ENCODE assay signal across 8 mouse cellular contexts in the genomic region with DNA sequence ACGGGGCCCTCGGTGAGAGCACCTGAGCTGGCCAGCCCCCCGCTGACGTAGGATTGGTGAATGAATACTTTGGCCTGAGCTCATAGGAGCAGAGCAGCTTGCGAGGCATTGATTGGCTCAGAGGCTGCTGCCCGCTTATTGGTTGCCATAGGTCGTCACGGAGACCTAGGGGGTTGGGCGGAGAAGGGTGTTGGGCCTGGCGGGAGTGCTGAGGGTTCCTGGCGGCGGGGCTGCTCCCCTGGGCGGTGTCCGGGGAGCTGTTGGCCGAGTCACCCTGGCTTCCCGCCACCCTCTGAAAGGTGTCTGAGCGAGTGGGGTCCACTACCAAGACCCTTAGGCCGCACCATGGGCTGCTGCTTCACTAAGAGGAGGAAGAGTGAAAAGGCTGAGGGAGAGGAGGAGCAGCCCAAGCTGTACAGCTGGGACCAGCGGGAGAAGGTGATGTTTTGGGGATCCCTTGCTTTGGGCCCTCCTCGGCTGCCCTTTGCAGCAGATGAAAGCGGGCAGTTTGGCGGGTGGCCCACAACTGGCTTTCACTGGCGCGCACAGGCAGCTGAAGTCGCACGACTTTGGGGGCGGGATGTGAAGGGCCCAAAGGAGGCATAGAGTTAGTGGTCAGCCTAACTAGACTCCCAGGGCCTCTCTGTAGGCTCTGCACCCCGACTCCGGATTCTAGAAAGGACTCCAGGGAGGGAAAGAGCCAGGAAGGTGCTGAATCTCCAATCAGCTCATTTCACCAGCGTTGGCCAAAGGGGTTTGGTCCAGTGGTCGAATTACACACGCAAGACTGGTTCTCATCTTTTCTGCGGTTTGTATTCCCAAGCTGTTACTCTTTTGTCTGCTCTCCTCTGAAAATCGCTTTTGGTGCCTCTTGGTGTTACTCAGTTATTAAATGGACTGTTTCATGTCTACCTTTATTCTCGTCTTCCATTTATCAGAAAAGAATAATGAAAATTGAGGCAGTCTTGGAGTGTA. TPM values are rescaled to one million over a fixed set of nuclear protein-coding genes. Genes with fewer than 3 reads are reported as not detected.
DNase-seq lines count a peak whose midpoint lies in the region; ATAC-seq and TF ChIP-seq lines count a peak whose summit lies in the region.

TSS of gene Rp2 (plus strand) at position 91 of the 975 bp plus-strand sequence.

- 0 out of 2 replicates have a peak within 1 kb of the TSS, but pooled peaks have one; percentile 31 for H3K27ac ChIP-seq in forebrain, embryonic 12.5 days
- H3K27ac ChIP-seq in heart, postnatal 0 days (ENCODE audit: low read depth): peak within 1 kb of the TSS; percentile 68
- H3K27ac ChIP-seq in liver, postnatal 0 days (ENCODE audit: low read depth): peak within 1 kb of the TSS; percentile 75
- peak within 1 kb of the TSS; percentile 44 for H3K27ac ChIP-seq in neural tube, embryonic 14.5 days (ENCODE audit: low read depth, low read length)

- TF ChIP-seq EP300 in heart, postnatal 0 days (IDR thresholded peaks at IDR 0.05; ENCODE audit: low read depth): no peak
- no peak for TF ChIP-seq EP300 in liver, postnatal 0 days (IDR thresholded peaks at IDR 0.05; ENCODE audit: low read depth)

- peak within 1 kb of the TSS; percentile 53 for H3K4me2 ChIP-seq in forebrain, embryonic 12.5 days
- H3K4me2 ChIP-seq in heart, postnatal 0 days (ENCODE audit: low read depth, low read length): peak within 1 kb of the TSS; percentile 64
- H3K4me2 ChIP-seq in liver, postnatal 0 days (ENCODE audit: low read depth, low read length): peak within 1 kb of the TSS; percentile 76
- peak within 1 kb of the TSS; percentile 46 for H3K4me2 ChIP-seq in neural tube, embryonic 14.5 days (ENCODE audit: low read depth, low read length)

- DNase-seq in c-Kit-positive CD71-positive TER-119-positive erythroid progenitor cells, embryonic 14.5 days (ENCODE audit: low spot score): peak; percentile 79
- peak; percentile 87 for DNase-seq in heart, postnatal 0 days (ENCODE audit: low spot score)
- peak; percentile 50 for DNase-seq in large intestine, adult 2 months (ENCODE audit: low read depth, low spot score)
- DNase-seq in liver, postnatal 0 days: peak; percentile 85
- DNase-seq in testis, postnatal 10 days (ENCODE audit: low spot score): peak; percentile 77

- 19% methylated on average over 35 of the region's 35 CpGs for WGBS in forebrain, embryonic 12.5 days
- whole genome bisulfite sequencing in heart, postnatal 0 days: 12% methylated on average over 35 of the region's 35 CpGs
- WGBS in large intestine, adult 2 months: 11% methylated on average over 35 of the region's 35 CpGs
- 7% methylated on average over 31 of the region's 35 CpGs for WGBS in liver, postnatal 0 days (ENCODE audit: insufficient replicate concordance)
- 11% methylated on average over 34 of the region's 35 CpGs for WGBS in neural tube, embryonic 14.5 days

- no peaks in the 10 kb centered on the region for H3K27me3 ChIP-seq in E14TG2a.4 (ENCODE audit: insufficient read depth, low read length)
- H3K27me3 ChIP-seq in forebrain, embryonic 12.5 days: no peaks in the 10 kb centered on the region
- H3K27me3 ChIP-seq in heart, postnatal 0 days (ENCODE audit: control insufficient read depth, insufficient read depth, low read length): no peaks in the 10 kb centered on the region
- no peaks in the 10 kb centered on the region for H3K27me3 ChIP-seq in liver, postnatal 0 days (ENCODE audit: insufficient read depth, low read length)
- no peaks in the 10 kb centered on the region for H3K27me3 ChIP-seq in neural tube, embryonic 14.5 days (ENCODE audit: control insufficient read depth, insufficient read depth, low read length)

- ATAC-seq in forebrain, embryonic 12.5 days (ENCODE audit: low FRiP score): peak; percentile 100
- ATAC-seq in heart, postnatal 0 days (ENCODE audit: insufficient read depth, low read depth): peak; percentile 100
- ATAC-seq in liver, postnatal 0 days: peak; percentile 99
- peak; percentile 100 for ATAC-seq in neural tube, embryonic 14.5 days (ENCODE audit: low read depth)

- H3K9me3 ChIP-seq in E14TG2a.4 (ENCODE audit: low read length): no peaks in the 10 kb centered on the region
- no peaks in the 10 kb centered on the region for H3K9me3 ChIP-seq in forebrain, embryonic 12.5 days
- no peaks in the 10 kb centered on the region for H3K9me3 ChIP-seq in heart, postnatal 0 days (replicated peaks; ENCODE audit: control insufficient read depth, low read length)
- no peaks in the 10 kb centered on the region for H3K9me3 ChIP-seq in liver, postnatal 0 days (ENCODE audit: low read length)
- no peaks in the 10 kb centered on the region for H3K9me3 ChIP-seq in neural tube, embryonic 14.5 days (ENCODE audit: control insufficient read depth, low read length)

- peak within 1 kb of the TSS; percentile 63 for H3K9ac ChIP-seq in forebrain, embryonic 12.5 days
- peak within 1 kb of the TSS; percentile 63 for H3K9ac ChIP-seq in heart, postnatal 0 days (replicated peaks; ENCODE audit: low read depth, low read length)
- H3K9ac ChIP-seq in liver, postnatal 0 days (replicated peaks): peak within 1 kb of the TSS; percentile 80
- H3K9ac ChIP-seq in neural tube, embryonic 14.5 days (replicated peaks; ENCODE audit: low read depth, low read length): peak within 1 kb of the TSS; percentile 51

- H3K4me3 ChIP-seq in E14TG2a.4 (replicated peaks; ENCODE audit: low read length): peak within 1 kb of the TSS; percentile 86
- peak within 1 kb of the TSS; percentile 57 for H3K4me3 ChIP-seq in forebrain, embryonic 12.5 days (replicated peaks)
- H3K4me3 ChIP-seq in heart, postnatal 0 days (ENCODE audit: low read depth, low read length): peak within 1 kb of the TSS; percentile 72
- H3K4me3 ChIP-seq in liver, postnatal 0 days (ENCODE audit: low read depth, low read length): peak within 1 kb of the TSS; percentile 71
- H3K4me3 ChIP-seq in neural tube, embryonic 14.5 days (ENCODE audit: low read depth, low read length): peak within 1 kb of the TSS; percentile 55

- no peak for TF ChIP-seq CTCF in E14TG2a.4 (conservative IDR thresholded peaks at IDR 0.05; ENCODE audit: low read length)
- no peak for TF ChIP-seq CTCF in heart, postnatal 0 days (IDR thresholded peaks at IDR 0.05; ENCODE audit: low read depth)
- TF ChIP-seq CTCF in liver, postnatal 0 days (IDR thresholded peaks at IDR 0.05; ENCODE audit: low read depth): no peak

- no peaks in the 10 kb centered on the region for H3K36me3 ChIP-seq in E14TG2a.4 (ENCODE audit: insufficient read depth, low read length)
- no peaks in the 10 kb centered on the region for H3K36me3 ChIP-seq in forebrain, embryonic 12.5 days (replicated peaks)
- no peaks in the 10 kb centered on the region for H3K36me3 ChIP-seq in heart, postnatal 0 days (replicated peaks; ENCODE audit: control insufficient read depth, insufficient read depth, low read length)
- H3K36me3 ChIP-seq in liver, postnatal 0 days (replicated peaks; ENCODE audit: insufficient read depth, low read length): no peaks in the 10 kb centered on the region
- H3K36me3 ChIP-seq in neural tube, embryonic 14.5 days (ENCODE audit: control insufficient read depth, insufficient read depth, low read length): no peaks in the 10 kb centered on the region

- peaks cover 8% of the 10 kb centered on the region; the same call in 1 of the 2 replicates for H3K4me1 ChIP-seq in E14TG2a.4 (replicated peaks; ENCODE audit: low read depth, low read length)
- H3K4me1 ChIP-seq in forebrain, embryonic 12.5 days: peaks cover 2% of the 10 kb centered on the region; the same call in 1 of the 2 replicates
- no peaks in the 10 kb centered on the region for H3K4me1 ChIP-seq in heart, postnatal 0 days (ENCODE audit: control insufficient read depth, insufficient read depth)
- H3K4me1 ChIP-seq in liver, postnatal 0 days (ENCODE audit: insufficient read depth): 0 out of 2 replicates have a peak, but pooled peaks cover 3% of the 10 kb centered on the region
- no peaks in the 10 kb centered on the region for H3K4me1 ChIP-seq in neural tube, embryonic 14.5 days (ENCODE audit: control insufficient read depth, insufficient read depth, low read length)

RNA-seq across cellular contexts. Expression of gene Rp2, which starts in this region (rescaled TPM):
- 22.7 and 22.9 TPM in 2 replicates for polyA plus RNA-seq in forebrain, embryonic 12.5 days (2016; fragmentation: Nextera tagmentation; extraction: Ambion mirVana)
- total RNA-seq in heart, postnatal 0 days (2014; rRNA removed; ENCODE audit: low replicate concordance): 12.0 and 21.7 TPM in 2 replicates
- polyA plus RNA-seq in heart, postnatal 0 days (2015; fragmentation: Nextera tagmentation; extraction: Ambion mirVana): 8.4 and 10.2 TPM in 2 replicates
- 6.6 and 11.0 TPM in 2 replicates for polyA plus RNA-seq in large intestine, adult 2 months (2012; rRNA removed)
- 4.6 and 6.7 TPM in 2 replicates for polyA plus RNA-seq in liver, postnatal 0 days (2015; fragmentation: Nextera tagmentation; extraction: Ambion mirVana)
- 17.5 TPM in 2 replicates for polyA plus RNA-seq in neural tube, embryonic 14.5 days (2014; fragmentation: Nextera tagmentation; extraction: Ambion mirVana)

Comparison
In these comparisons a context has a peak if more than half of its experiments do, and no peak if none do; other contexts are left out.
1. Peak in every context shown above with its lines: DNase-seq, ATAC-seq, H3K4me3 ChIP-seq and H3K27ac ChIP-seq.